ENCODE assay signal across 8 mouse cellular contexts in the genomic region with DNA sequence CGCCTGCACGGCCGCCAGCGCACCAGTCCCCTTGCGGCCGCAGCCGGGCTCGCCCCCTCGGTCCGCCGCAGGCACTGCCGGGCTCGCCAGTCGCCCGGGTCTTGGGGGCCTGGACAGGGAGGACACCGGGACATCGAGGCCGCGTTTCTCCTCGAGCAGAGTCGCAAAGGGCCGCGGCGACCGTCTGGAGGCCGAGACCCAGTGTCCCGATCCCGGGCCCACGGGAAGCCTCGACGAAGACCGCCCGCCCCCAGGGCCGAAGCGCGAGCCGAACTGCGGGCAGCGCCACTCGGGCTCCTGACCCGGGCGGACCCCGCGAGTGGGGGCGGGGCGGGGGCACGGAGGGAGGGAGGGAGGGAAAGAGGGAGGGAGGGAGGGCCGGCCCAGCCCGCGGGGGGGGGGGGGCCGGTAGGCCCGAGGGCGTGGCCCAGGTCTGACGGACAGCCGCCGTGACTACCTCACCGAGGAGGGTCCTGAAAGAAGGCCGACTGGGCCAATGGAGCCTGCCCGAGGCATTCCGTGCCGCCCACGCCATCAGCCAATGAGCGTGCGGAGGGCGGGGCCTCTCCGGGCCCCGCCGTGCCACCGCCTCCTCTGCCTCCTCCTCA. TPM values are rescaled to one million over a fixed set of nuclear protein-coding genes. Genes with fewer than 3 reads are reported as not detected.
DNase-seq lines count a peak whose midpoint lies in the region; ATAC-seq lines count a peak whose summit lies in the region.
"Not testable (repeated sequence)": the region's sequence is repeated elsewhere in the genome, so short reads cannot be mapped to it uniquely, and the experiment has no call there.

No protein-coding gene starts in this region.

- peak overlapping the region; percentile 61 for H3K4me2 ChIP-seq in hindbrain, embryonic 12.5 days (replicated peaks)

- H3K9ac ChIP-seq in hindbrain, embryonic 12.5 days: peak overlapping the region; percentile 72

- H3K4me1 ChIP-seq in hindbrain, embryonic 12.5 days: peaks cover 22% of the 10 kb centered on the region

- H3K9me3 ChIP-seq in hindbrain, embryonic 12.5 days (replicated peaks): not testable (repeated sequence)

- under 1% methylated on average over 32 of the region's 69 CpGs for WGBS in hindbrain, embryonic 12.5 days

- peaks cover 10% of the 10 kb centered on the region; the same call in 1 of the 2 replicates for H3K36me3 ChIP-seq in hindbrain, embryonic 12.5 days

- peak overlapping the region; percentile 57 for H3K4me3 ChIP-seq in hindbrain, embryonic 12.5 days

- H3K27ac ChIP-seq in hindbrain, embryonic 12.5 days: peak overlapping the region; percentile 94

- DNase-seq in NIH3T3 (ENCODE audit: low read depth): peak; percentile 76
- DNase-seq in cerebellum, postnatal 10 days: peak; percentile 92
- peak; percentile 75 to 80 for DNase-seq in frontal cortex, postnatal 10 days (ENCODE audit: low spot score in 2 of 2)
- DNase-seq in layer of hippocampus, postnatal 25 days (ENCODE audit: extremely low spot score in 1 of 2, low spot score in 1 of 2): peak; percentile 60 to 80
- DNase-seq in lung, postnatal 14 days: peak; percentile 87
- DNase-seq in retina, adult 2 months (ENCODE audit: low read depth, low spot score): peak; percentile 62
- peak; percentile 78 for DNase-seq in thymus, postnatal 25 days

- ATAC-seq in hindbrain, embryonic 12.5 days (ENCODE audit: low FRiP score): peak; percentile 97

- H3K27me3 ChIP-seq in hindbrain, embryonic 12.5 days: not testable (repeated sequence)

RNA-seq across cellular contexts. Expression of gene Zmym2, which starts 0.4 kb away (rescaled TPM):
- polyA plus RNA-seq in hindbrain, embryonic 12.5 days (2016; fragmentation: Nextera tagmentation; extraction: Ambion mirVana): 89.1 and 89.5 TPM in 2 replicates
- 10 to 100 TPM; 84.9 to 91.3 TPM for total RNA-seq in layer of hippocampus, postnatal 25 days (2021)

Comparison
In these comparisons a context has a peak if more than half of its experiments do, and no peak if none do; other contexts are left out.
1. Peak in every context shown above with its lines: DNase-seq, ATAC-seq, H3K4me3 ChIP-seq and H3K27ac ChIP-seq.